Mouse (Mus musculus): ENCODE measurements around the gene Gas7. TPM values are rescaled to one million over a fixed set of nuclear protein-coding genes. Genes with fewer than 3 reads are reported as not detected.
A peak's percentile ranks its signal among the peaks of the same experiment; 100 is the strongest.

Gas7 gene
- total and polyA plus RNA-seq, 2 experiments from 2014 or later, result 46.8 to 76.0 TPM

GRCm38 (mm10) chr11:67585016-67585415 lies 129.8 kb downstream of the Gas7 start:
- ATAC-seq, result no peak
- 87% methylated on average over 6 of the region's 6 CpGs for WGBS
- H3K4me1 ChIP-seq (ENCODE audit: insufficient read depth, low read length), result peaks cover 14% of the 10 kb centered on the region
- no peak overlapping the region for H3K27ac ChIP-seq
- no peaks in the 10 kb centered on the region for H3K9me3 ChIP-seq (ENCODE audit: low read length)
- H3K27me3 ChIP-seq (ENCODE audit: insufficient read depth, low read length), result no peaks in the 10 kb centered on the region
- no peak for DNase-seq (ENCODE audit: low spot score)
- TF ChIP-seq CTCF (IDR thresholded peaks at IDR 0.05; ENCODE audit: low read depth), result no peak
- no peak overlapping the region for H3K4me2 ChIP-seq (ENCODE audit: low read depth, low read length)
- no peak overlapping the region for H3K4me3 ChIP-seq (ENCODE audit: low read length)
- no peak overlapping the region for H3K9ac ChIP-seq (replicated peaks; ENCODE audit: low read length)
- no peaks in the 10 kb centered on the region for H3K36me3 ChIP-seq (ENCODE audit: insufficient read depth, low read length)

GRCm38 (mm10) chr11:67585629-67586028 lies 130.4 kb downstream of the Gas7 start:
- no peak overlapping the region for H3K4me2 ChIP-seq (ENCODE audit: low read depth, low read length)
- TF ChIP-seq CTCF (IDR thresholded peaks at IDR 0.05; ENCODE audit: low read depth), result no peak
- H3K4me3 ChIP-seq (ENCODE audit: low read length), result no peak overlapping the region
- no peaks in the 10 kb centered on the region for H3K27me3 ChIP-seq (ENCODE audit: insufficient read depth, low read length)
- H3K27ac ChIP-seq, result no peak overlapping the region; the same call in 1 of the 2 replicates
- DNase-seq (ENCODE audit: low spot score) (no peak), ATAC-seq (no peak)
- H3K9ac ChIP-seq (replicated peaks; ENCODE audit: low read length), result no peak overlapping the region
- WGBS, result 92% methylated on average over 2 of the region's 2 CpGs
- no peaks in the 10 kb centered on the region for H3K9me3 ChIP-seq (ENCODE audit: low read length)
- H3K36me3 ChIP-seq (ENCODE audit: insufficient read depth, low read length), result no peaks in the 10 kb centered on the region
- peaks cover 14% of the 10 kb centered on the region for H3K4me1 ChIP-seq (ENCODE audit: insufficient read depth, low read length)

GRCm38 (mm10) chr11:67586231-67586994 lies 131.2 kb downstream of the Gas7 start:
- Histone ChIP-seq H3K27ac (peak overlapping the region; percentile 32; the same call in 1 of the 2 replicates), H3K4me3 (ENCODE audit: low read length) (no peak overlapping the region), H3K9me3 (ENCODE audit: low read length) (no peaks in the 10 kb centered on the region), H3K27me3 (ENCODE audit: insufficient read depth, low read length) (no peaks in the 10 kb centered on the region), H3K4me2 (ENCODE audit: low read depth, low read length) (no peak overlapping the region), H3K36me3 (ENCODE audit: insufficient read depth, low read length) (no peaks in the 10 kb centered on the region), H3K9ac (replicated peaks; ENCODE audit: low read length) (no peak overlapping the region), H3K4me1 (ENCODE audit: insufficient read depth, low read length) (peaks cover 14% of the 10 kb centered on the region)
- peak; percentile 33; the same call in 1 of the 2 replicates for ATAC-seq
- TF ChIP-seq CTCF (IDR thresholded peaks at IDR 0.05; ENCODE audit: low read depth), result no peak
- WGBS, result 45% methylated on average over 3 of the region's 3 CpGs
- DNase-seq (ENCODE audit: low spot score), result peak; percentile 38

- Histone ChIP-seq H3K9ac (replicated peaks; ENCODE audit: low read length) (no peak overlapping the region), H3K9me3 (ENCODE audit: low read length) (no peaks in the 10 kb centered on the region), H3K4me3 (ENCODE audit: low read length) (no peak overlapping the region), H3K4me1 (ENCODE audit: insufficient read depth, low read length) (peaks cover 14% of the 10 kb centered on the region), H3K27ac (peak overlapping the region; percentile 59), H3K27me3 (ENCODE audit: insufficient read depth, low read length) (no peaks in the 10 kb centered on the region), H3K4me2 (ENCODE audit: low read depth, low read length) (no peak overlapping the region), H3K36me3 (ENCODE audit: insufficient read depth, low read length) (no peaks in the 10 kb centered on the region)
- TF ChIP-seq CTCF (IDR thresholded peaks at IDR 0.05; ENCODE audit: low read depth), result no peak
- 52% methylated on average over 8 of the region's 8 CpGs for WGBS
- DNase-seq (ENCODE audit: low spot score), result peak; percentile 63
- ATAC-seq, result peak; percentile 90
Measured at GRCm38 (mm10) chr11:67588196-67588827, 133.1 kb downstream of the Gas7 start.

- H3K4me2 ChIP-seq (ENCODE audit: low read depth, low read length), result no peak overlapping the region
- H3K4me1 ChIP-seq (ENCODE audit: insufficient read depth, low read length), result peaks cover 14% of the 10 kb centered on the region
- DNase-seq (ENCODE audit: low spot score), result peak; percentile 87
- no peak overlapping the region for H3K9ac ChIP-seq (replicated peaks; ENCODE audit: low read length)
- H3K27ac ChIP-seq, result peak overlapping the region; percentile 59
- no peaks in the 10 kb centered on the region for H3K9me3 ChIP-seq (ENCODE audit: low read length)
- H3K36me3 ChIP-seq (ENCODE audit: insufficient read depth, low read length), result no peaks in the 10 kb centered on the region
- 19% methylated on average over 9 of the region's 9 CpGs for WGBS
- TF ChIP-seq CTCF (IDR thresholded peaks at IDR 0.05; ENCODE audit: low read depth), result no peak
- peak; percentile 92 for ATAC-seq
- H3K27me3 ChIP-seq (ENCODE audit: insufficient read depth, low read length), result no peaks in the 10 kb centered on the region
- H3K4me3 ChIP-seq (ENCODE audit: low read length), result no peak overlapping the region
Measured at GRCm38 (mm10) chr11:67588828-67589314, 133.6 kb downstream of the Gas7 start.

GRCm38 (mm10) chr11:67596233-67596632 lies 141.0 kb downstream of the Gas7 start:
- TF ChIP-seq CTCF (IDR thresholded peaks at IDR 0.05; ENCODE audit: low read depth), result no peak
- peak; percentile 90 for ATAC-seq
- Histone ChIP-seq H3K4me1 (ENCODE audit: insufficient read depth, low read length) (peaks cover 10% of the 10 kb centered on the region), H3K4me2 (ENCODE audit: low read depth, low read length) (0 out of 2 replicates have a peak overlapping the region, but pooled peaks have one; percentile 16), H3K9me3 (ENCODE audit: low read length) (no peaks in the 10 kb centered on the region), H3K36me3 (ENCODE audit: insufficient read depth, low read length) (no peaks in the 10 kb centered on the region), H3K9ac (replicated peaks; ENCODE audit: low read length) (no peak overlapping the region), H3K27ac (no peak overlapping the region), H3K4me3 (ENCODE audit: low read length) (no peak overlapping the region), H3K27me3 (ENCODE audit: insufficient read depth, low read length) (no peaks in the 10 kb centered on the region)
- 24% methylated on average over 6 of the region's 6 CpGs for WGBS
- DNase-seq (ENCODE audit: low spot score), result peak; percentile 92

Data from hindbrain, postnatal 0 days (tissue).